Mouse (Mus musculus) kidney, postnatal 4 days (tissue): Measurements from ENCODE around the gene Klf16.
"Not testable (repeated sequence)": the region's sequence is repeated elsewhere in the genome, so short reads cannot be mapped to it uniquely, and the experiment has no call there.

Source experiments
- DNase-seq, 2 experiments: peaks; one replicate each; pipeline ENCODE4 v3.0.0; 2021; ENCODE audit warnings: mixed read lengths in 2 of 2

Klf16 gene

GRCm38 (mm10) chr10:80605721-80606120 is 28.6 kb upstream of the Klf16 start, which contains the start of gene Gm49322:
Gene Gm49322 (plus strand): TSS chr10:80606021.
- not testable (repeated sequence) for DNase-seq

GRCm38 (mm10) chr10:80604988-80605387 is 27.9 kb upstream of the Klf16 start:
- DNase-seq = no peak

GRCm38 (mm10) chr10:80604001-80604509 is 26.9 kb upstream of the Klf16 start:
- no peak for DNase-seq

- no peak for DNase-seq
These were observed 26.2 kb upstream of the Klf16 start for GRCm38 (mm10) chr10:80603364-80603763.

- DNase-seq = peak; percentile 96 to 98
These were observed 25.7 kb upstream of the Klf16 start, which contains the start of the genes Scamp4 and Adat3 for GRCm38 (mm10) chr10:80602698-80603325. Gene Scamp4 (plus strand): TSS chr10:80602872. Gene Adat3 (plus strand): TSS chr10:80602880.

GRCm38 (mm10) chr10:80596318-80596717 is 19.2 kb upstream of the Klf16 start:
- DNase-seq = no peak

- peak; percentile 99 for DNase-seq
These were observed 13.0 kb upstream of the Klf16 start, which contains the start of gene Abhd17a for GRCm38 (mm10) chr10:80589879-80590854. Gene Abhd17a (minus strand): TSS chr10:80590341.

GRCm38 (mm10) chr10:80589127-80589878 is 12.2 kb upstream of the Klf16 start:
- DNase-seq = no peak

- DNase-seq = peak; percentile 51 to 68
These were observed 10.2 kb upstream of the Klf16 start for GRCm38 (mm10) chr10:80587305-80587657.

GRCm38 (mm10) chr10:80586407-80587304 is 9.5 kb upstream of the Klf16 start:
- no peak for DNase-seq

- no peak for DNase-seq
These were observed 8.5 kb upstream of the Klf16 start for GRCm38 (mm10) chr10:80585581-80585980.

GRCm38 (mm10) chr10:80584642-80585552 is 7.8 kb upstream of the Klf16 start:
- peak in 1 of 2 experiments; percentile 31 for DNase-seq

GRCm38 (mm10) chr10:80584045-80584488 is 6.9 kb upstream of the Klf16 start:
- DNase-seq = peak; percentile 65 to 70

- DNase-seq = no peak
These were observed 5.9 kb upstream of the Klf16 start for GRCm38 (mm10) chr10:80583047-80583446.

GRCm38 (mm10) chr10:80578911-80579310 is 1.8 kb upstream of the Klf16 start:
- DNase-seq = peak; percentile 73 to 84

- peak; percentile 90 to 94 for DNase-seq
These were observed 1.1 kb upstream of the Klf16 start for GRCm38 (mm10) chr10:80578131-80578750.

- peak; percentile 76 to 85 for DNase-seq
These were observed 548 bp downstream of the Klf16 start for GRCm38 (mm10) chr10:80576351-80577194.

GRCm38 (mm10) chr10:80575925-80576324 is 1.2 kb downstream of the Klf16 start:
- DNase-seq = no peak

- DNase-seq = no peak
These were observed 2.2 kb downstream of the Klf16 start for GRCm38 (mm10) chr10:80574896-80575295.
